Mouse (Mus musculus) heart, postnatal 0 days (tissue): ENCODE data around the gene Selenoi. TPM values are rescaled to one million over a fixed set of nuclear protein-coding genes. Genes with fewer than 3 reads are reported as not detected.

Experiments
- ATAC-seq: fragments of 200-750 bp; cut with Nextera tagmentation; 2 replicates; pipeline ENCODE4 v1.8.0; 2017; ENCODE audit warnings: low read depth, moderate number of reproducible peaks, moderate library complexity; ENCODE audit not compliant: insufficient read depth
- DNase-seq: peaks from one replicate; pipeline ENCODE4 v3.0.0-alpha.2; 2016; ENCODE audit warnings: low spot score
- H3K27ac ChIP-seq: fragments of 300-500 bp; sonication (generic); 2 replicates; pipeline ENCODE4 v1.5.1; 2014; ENCODE audit warnings: low read depth, mild to moderate bottlenecking
- H3K27me3 ChIP-seq: fragments of 300-500 bp; sonication (generic); 2 replicates; pipeline ENCODE4 v1.6.1; 2014; ENCODE audit warnings: low read length, mixed read lengths; ENCODE audit not compliant: control insufficient read depth, insufficient read depth
- H3K36me3 ChIP-seq: fragments of 300-500 bp; sonication (generic); replicated peaks from 2 replicates; pipeline ENCODE4 v1.6.1; 2014; ENCODE audit warnings: low read length, mixed read lengths; ENCODE audit not compliant: control insufficient read depth, insufficient read depth
- H3K4me1 ChIP-seq: fragments of 300-500 bp; sonication (generic); 2 replicates; pipeline ENCODE4 v1.6.1; 2014; ENCODE audit warnings: antibody characterized with exemption; ENCODE audit not compliant: control insufficient read depth, insufficient read depth
- H3K4me2 ChIP-seq: fragments of 300-500 bp; sonication (generic); 2 replicates; pipeline ENCODE4 v1.6.1; 2014; ENCODE audit warnings: low read depth, mild to moderate bottlenecking, low read length, moderate library complexity
- H3K4me3 ChIP-seq: fragments of 300-500 bp; sonication (generic); 2 replicates; pipeline ENCODE4 v1.5.1; 2014; ENCODE audit warnings: low read depth, low read length
- H3K9ac ChIP-seq: fragments of 300-500 bp; sonication (generic); replicated peaks from 2 replicates; pipeline ENCODE4 v1.6.1; 2014; ENCODE audit warnings: low read depth, low read length, mixed read lengths
- H3K9me3 ChIP-seq: fragments of 300-500 bp; sonication (generic); replicated peaks from 2 replicates; pipeline ENCODE4 v1.6.1; 2016; ENCODE audit warnings: low read length; ENCODE audit not compliant: control insufficient read depth
- CTCF ChIP-seq: IDR thresholded peaks from 2 replicates; pipeline ENCODE4 v1.5.1; 2016; ENCODE audit warnings: antibody characterized with exemption, control low read depth, low read depth
- EP300 ChIP-seq: IDR thresholded peaks from 2 replicates; pipeline ENCODE4 v1.6.1; 2016; ENCODE audit warnings: antibody characterized with exemption, low read depth
- WGBS: fragments of 180-500 bp; shearing (Covaris S2); extraction: QIAGEN DNeasy Blood & Tissue Kit; methylation state at CpG from one replicate; pipeline ENCODE4 v1.1.7; 2014; 5-methylcytosine and 5-hydroxymethylcytosine counted together
- polyA plus RNA-seq: library from polyadenylated mRNA; unstranded; fragments of >200 nt; fragmentation: Nextera tagmentation; extraction: Ambion mirVana; gene quantifications from 2 replicates; pipeline ENCODE4 v1.2.1, GENCODE M21; 2015
- total RNA-seq: library from RNA; depleted of rRNA; stranded (reverse); fragments of >200 nt; gene quantifications from 2 replicates; pipeline ENCODE4 v1.2.3, GENCODE M21; 2014; ENCODE audit warnings: low replicate concordance

Gene Selenoi
- total and polyA plus RNA-seq, 2 experiments from 2014 or later = 9.4 to 49.1 TPM

- no peaks in the 10 kb centered on the region for H3K27me3 ChIP-seq
- H3K4me2 ChIP-seq = no peak overlapping the region
- H3K36me3 ChIP-seq = no peaks in the 10 kb centered on the region
- H3K27ac ChIP-seq = no peak overlapping the region
- TF ChIP-seq EP300 = no peak
- peak; percentile 90 for TF ChIP-seq CTCF
- DNase-seq = peak; percentile 61
- no peaks in the 10 kb centered on the region for H3K9me3 ChIP-seq
- 39% methylated on average over 5 of the region's 5 CpGs for WGBS
- no peak overlapping the region for H3K4me3 ChIP-seq
- peak; percentile 66 for ATAC-seq
- no peak overlapping the region for H3K9ac ChIP-seq
- H3K4me1 ChIP-seq = no peaks in the 10 kb centered on the region
These were observed 30.9 kb upstream of the Selenoi start for GRCm38 (mm10) chr5:30201521-30201920.

GRCm38 (mm10) chr5:30202221-30202620 lies 30.2 kb upstream of the Selenoi start:
- no peaks in the 10 kb centered on the region for H3K9me3 ChIP-seq

GRCm38 (mm10) chr5:30203216-30203885 lies 29.0 kb upstream of the Selenoi start:
- DNase-seq = no peak
- H3K4me3 ChIP-seq = no peak overlapping the region
- H3K36me3 ChIP-seq = no peaks in the 10 kb centered on the region
- ATAC-seq = no peak
- WGBS = 75% methylated on average over 10 of the region's 10 CpGs
- TF ChIP-seq EP300 = no peak
- TF ChIP-seq CTCF = no peak
- H3K27ac ChIP-seq = no peak overlapping the region
- no peaks in the 10 kb centered on the region for H3K9me3 ChIP-seq
- no peak overlapping the region for H3K9ac ChIP-seq
- H3K27me3 ChIP-seq = no peaks in the 10 kb centered on the region
- no peak overlapping the region for H3K4me2 ChIP-seq
- H3K4me1 ChIP-seq = no peaks in the 10 kb centered on the region

More at GRCm38 (mm10) chr5:30202221-30202620, 30.2 kb upstream of the Selenoi start:
- H3K4me1 ChIP-seq = no peaks in the 10 kb centered on the region
- no peak overlapping the region for H3K4me3 ChIP-seq
- ATAC-seq (no peak), DNase-seq (no peak)
- H3K27ac ChIP-seq = no peak overlapping the region
- no peak overlapping the region for H3K4me2 ChIP-seq
- WGBS = 87% methylated on average over 7 of the region's 7 CpGs
- TF ChIP-seq EP300 (no peak), CTCF (no peak)
- H3K9ac ChIP-seq = no peak overlapping the region
- H3K27me3 ChIP-seq = no peaks in the 10 kb centered on the region
- no peaks in the 10 kb centered on the region for H3K36me3 ChIP-seq

GRCm38 (mm10) chr5:30204441-30204840 lies 27.9 kb upstream of the Selenoi start:
- H3K9me3 ChIP-seq = no peaks in the 10 kb centered on the region
- H3K27me3 ChIP-seq = no peaks in the 10 kb centered on the region
- peaks cover 8% of the 10 kb centered on the region; the same call in 1 of the 2 replicates for H3K4me1 ChIP-seq
- H3K9ac ChIP-seq = no peak overlapping the region
- H3K4me2 ChIP-seq = no peak overlapping the region
- H3K27ac ChIP-seq = no peak overlapping the region
- WGBS = 50% methylated on average over 1 of the region's 1 CpGs
- H3K36me3 ChIP-seq = no peaks in the 10 kb centered on the region
- DNase-seq (no peak), ATAC-seq (no peak)
- no peak for TF ChIP-seq CTCF
- TF ChIP-seq EP300 = no peak
- H3K4me3 ChIP-seq = no peak overlapping the region

- no peak overlapping the region for H3K4me3 ChIP-seq
- H3K27ac ChIP-seq = no peak overlapping the region
- H3K4me2 ChIP-seq = no peak overlapping the region
- H3K9ac ChIP-seq = no peak overlapping the region
- H3K4me1 ChIP-seq = peaks cover 8% of the 10 kb centered on the region; the same call in 1 of the 2 replicates
- H3K36me3 ChIP-seq = no peaks in the 10 kb centered on the region
- no peak for TF ChIP-seq CTCF
- TF ChIP-seq EP300 = no peak
- no peaks in the 10 kb centered on the region for H3K27me3 ChIP-seq
- no peaks in the 10 kb centered on the region for H3K9me3 ChIP-seq
- no peak for ATAC-seq
- DNase-seq = no peak
- 65% methylated on average over 3 of the region's 3 CpGs for WGBS
These were observed 27.3 kb upstream of the Selenoi start for GRCm38 (mm10) chr5:30205034-30205433.

- TF ChIP-seq CTCF = no peak
- TF ChIP-seq EP300 = no peak
- WGBS = 35% methylated on average over 5 of the region's 5 CpGs
- H3K4me1 ChIP-seq = peaks cover 8% of the 10 kb centered on the region; the same call in 1 of the 2 replicates
These were observed 26.9 kb upstream of the Selenoi start, which contains the start of gene Adgrf3 for GRCm38 (mm10) chr5:30205493-30205892. Adgrf3 (minus strand) TSS chr5:30205722.

More at GRCm38 (mm10) chr5:30205493-30205892, 26.9 kb upstream of the Selenoi start, which contains the start of gene Adgrf3:
- Histone ChIP-seq H3K4me2 (no peak within 1 kb of the TSS), H3K36me3 (no peaks in the 10 kb centered on the region), H3K27me3 (no peaks in the 10 kb centered on the region), H3K9me3 (no peaks in the 10 kb centered on the region), H3K27ac (no peak within 1 kb of the TSS), H3K9ac (no peak within 1 kb of the TSS), H3K4me3 (no peak within 1 kb of the TSS)
- DNase-seq (no peak), ATAC-seq (no peak)
